In the genomic region with DNA sequence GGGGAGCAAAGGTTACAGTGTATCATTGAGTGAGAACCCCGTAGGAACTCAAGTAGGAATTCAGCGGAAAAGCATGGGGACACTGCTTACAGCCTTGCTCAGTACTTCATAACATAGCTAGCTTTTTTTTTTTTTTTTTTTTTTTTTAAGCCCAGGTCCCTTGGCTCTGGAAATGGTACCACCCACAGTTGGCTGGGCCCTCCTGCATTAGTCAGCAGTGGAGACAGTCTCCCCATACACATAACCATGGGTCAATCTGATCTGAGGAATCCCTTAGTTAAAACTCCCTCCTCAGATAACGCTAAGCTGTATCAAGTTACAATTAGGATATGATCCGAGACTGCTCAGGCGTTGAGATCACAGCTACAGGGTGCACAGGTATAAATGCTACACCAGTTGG, we compare ENCODE assay signal across 18 mouse cellular contexts.
A peak's percentile ranks its signal among the peaks of the same experiment; 100 is the strongest.
DNase-seq lines count a peak whose midpoint lies in the region.
"Had no signal": no experiment of that assay in that cellular context is flagged by ENCODE, and none has a peak within 500 bp of the region (broad histone marks: within the 10 kb centered on the region; RNA-seq: fewer than 3 reads in every experiment).

No protein-coding gene starts in this region.

- peak overlapping the region; percentile 24; the same call in 1 of the 2 replicates for H3K27ac ChIP-seq in brown adipose tissue, adult 24 weeks (replicated peaks; ENCODE audit: low read depth, low read length)
- H3K27ac ChIP-seq: embryonic facial prominence, embryonic 15.5 days; heart, adult 2 months; heart, embryonic 13.5 days; hindbrain, embryonic 15.5 days had no signal

- DNase-seq in gastrocnemius, adult 18-20 months (ENCODE audit: low spot score), result peak; percentile 8
- DNase-seq in gastrocnemius, postnatal 36 days, result no peak
- peak; percentile 6 for DNase-seq in urinary bladder, postnatal 14 days (ENCODE audit: low spot score)
- DNase-seq in urinary bladder, adult 2 months (ENCODE audit: low spot score), result no peak
- no peak for DNase-seq in kidney, adult 8-10 months
- DNase-seq in left cerebral cortex, postnatal 14 days (ENCODE audit: low spot score in 2 of 2), result no peak
- DNase-seq: adrenal gland, postnatal 10 days; cerebellum, adult 2 months; cerebellum, postnatal 10 days; gastrocnemius, postnatal 25 days; heart, adult 2 months; kidney, adult 2 months had no signal

- H3K4me3 ChIP-seq in brown adipose tissue, adult 24 weeks (ENCODE audit: insufficient read depth, low read depth, low read length), result no peak overlapping the region
- H3K4me3 ChIP-seq: embryonic facial prominence, embryonic 15.5 days; erythroblast, embryonic 14.5 days; forebrain, embryonic 15.5 days; heart, adult 2 months; heart, embryonic 13.5 days; hindbrain, embryonic 15.5 days had no signal

- peaks cover 15% of the 10 kb centered on the region for H3K4me1 ChIP-seq in brown adipose tissue, adult 24 weeks (ENCODE audit: control insufficient read depth, insufficient read depth, insufficient read length, low read length)
- H3K4me1 ChIP-seq: embryonic facial prominence, embryonic 15.5 days had no signal

- intact Hi-C loops in gastrocnemius, postnatal 36 days (cut with DNase I), result no loop called here
- intact Hi-C loops in left cerebral cortex, postnatal 14 days (cut with DNase I), result no loop called here

Comparison
In these comparisons a context has a peak if more than half of its experiments do, and no peak if none do; other contexts are left out.
1. DNase-seq: peak in gastrocnemius, adult 18-20 months (single experiment) and urinary bladder, postnatal 14 days (single experiment); none in gastrocnemius, postnatal 36 days (0 of 2), urinary bladder, adult 2 months (single experiment), kidney, adult 8-10 months (0 of 2) and left cerebral cortex, postnatal 14 days (0 of 2).